Mouse (Mus musculus) lung, adult 2 months (tissue): ENCODE data around the gene Npnt.

ENCODE experiments used
- CTCF ChIP-seq: fragments of 200-500 bp; IDR thresholded peaks from 2 replicates; pipeline ENCODE4 v1.5.1; 2011; ENCODE audit warnings: mild to moderate bottlenecking, low read length, control low read depth; ENCODE audit not compliant: insufficient read depth
- POLR2A ChIP-seq: fragments of 200-500 bp; IDR thresholded peaks from 2 replicates; pipeline ENCODE4 v1.6.1; 2011; ENCODE audit warnings: low read depth, mild to moderate bottlenecking, control low read depth, low read length, borderline replicate concordance; ENCODE audit errors: extremely low read depth

DNA sequence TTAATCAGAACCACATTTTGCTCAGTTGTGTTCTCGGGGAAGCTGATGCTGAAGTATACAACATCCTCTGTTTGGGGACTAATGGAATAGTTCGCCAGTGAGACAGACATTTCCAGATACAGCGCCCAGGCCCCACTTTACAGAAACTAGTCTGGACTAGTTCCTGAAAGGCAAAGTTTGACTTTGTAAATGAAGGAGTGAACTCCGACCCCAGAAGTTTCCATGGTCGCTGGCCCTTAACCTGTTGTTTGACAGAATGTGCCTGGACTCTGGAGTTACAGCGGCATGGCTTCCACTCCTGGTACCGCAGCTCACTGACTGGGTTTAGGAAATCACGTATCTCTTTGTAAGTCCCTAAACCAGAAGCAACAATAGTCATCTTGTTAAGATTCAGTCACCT lies 89.3 kb downstream of the Npnt start:
- TF ChIP-seq CTCF (no peak), POLR2A (no peak)
